Mouse (Mus musculus) T-helper 17 cell (primary cell): ENCODE data around the gene Rcsd1.

Source experiments
- in situ Hi-C, 2 experiments: fragments of 300-600 bp; cut with MboI, MseI; formaldehyde crosslinking; loops; 1 replicate in 1 of 2; 2 replicates in 1 of 2; pipeline ENCODE4 v1.15.1; 2025; ENCODE audit warnings: high pct_unique_total_duplicates in 2 of 2

Rcsd1 gene

DNA sequence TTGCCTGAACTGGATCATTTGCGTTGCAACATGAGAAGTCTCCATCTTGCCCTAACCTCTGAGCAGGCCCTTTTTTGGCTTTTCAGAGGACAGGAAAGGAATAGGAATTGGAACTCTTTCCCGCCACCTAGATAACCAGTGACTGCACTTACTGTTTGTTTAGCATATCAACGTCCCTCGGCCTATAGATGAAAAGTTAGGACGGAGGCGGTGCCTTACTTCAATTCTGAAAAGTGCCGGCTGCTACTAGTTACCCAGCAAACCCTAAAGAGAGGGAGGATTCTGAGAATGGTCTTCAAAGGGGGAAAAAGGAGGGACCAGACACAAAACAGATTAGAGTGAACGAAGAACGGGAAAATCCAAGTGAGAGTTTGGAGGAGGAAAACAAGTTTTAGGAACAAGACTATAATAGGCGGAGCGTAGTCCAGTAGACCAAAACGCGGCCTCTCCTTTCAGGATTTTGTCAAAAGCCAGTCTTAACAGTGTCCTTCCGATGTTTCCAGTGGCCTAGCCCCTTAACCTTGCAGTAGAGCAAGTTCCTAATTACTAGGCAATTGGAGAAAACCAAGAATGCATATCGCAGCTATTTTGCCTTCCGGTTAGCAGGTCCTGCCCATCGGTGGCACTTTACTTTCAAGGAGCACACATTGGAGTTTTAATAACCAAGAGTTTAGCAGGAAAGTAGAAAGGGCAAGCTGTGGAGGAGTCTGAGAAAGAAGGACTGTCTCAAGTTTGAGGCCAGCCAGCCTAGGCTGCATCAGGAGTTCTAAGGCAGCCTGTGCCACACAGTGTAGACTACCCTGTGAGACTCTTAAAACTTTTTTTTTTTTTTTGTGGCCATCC is 74.3 kb downstream of the Rcsd1 start:
- in situ Hi-C loops, result loop anchor here in 1 of 2 experiments (10.0 kb wide), 2 partner anchors 50 to 740 kb away; partner anchors contain the start of gene Tada1

DNA sequence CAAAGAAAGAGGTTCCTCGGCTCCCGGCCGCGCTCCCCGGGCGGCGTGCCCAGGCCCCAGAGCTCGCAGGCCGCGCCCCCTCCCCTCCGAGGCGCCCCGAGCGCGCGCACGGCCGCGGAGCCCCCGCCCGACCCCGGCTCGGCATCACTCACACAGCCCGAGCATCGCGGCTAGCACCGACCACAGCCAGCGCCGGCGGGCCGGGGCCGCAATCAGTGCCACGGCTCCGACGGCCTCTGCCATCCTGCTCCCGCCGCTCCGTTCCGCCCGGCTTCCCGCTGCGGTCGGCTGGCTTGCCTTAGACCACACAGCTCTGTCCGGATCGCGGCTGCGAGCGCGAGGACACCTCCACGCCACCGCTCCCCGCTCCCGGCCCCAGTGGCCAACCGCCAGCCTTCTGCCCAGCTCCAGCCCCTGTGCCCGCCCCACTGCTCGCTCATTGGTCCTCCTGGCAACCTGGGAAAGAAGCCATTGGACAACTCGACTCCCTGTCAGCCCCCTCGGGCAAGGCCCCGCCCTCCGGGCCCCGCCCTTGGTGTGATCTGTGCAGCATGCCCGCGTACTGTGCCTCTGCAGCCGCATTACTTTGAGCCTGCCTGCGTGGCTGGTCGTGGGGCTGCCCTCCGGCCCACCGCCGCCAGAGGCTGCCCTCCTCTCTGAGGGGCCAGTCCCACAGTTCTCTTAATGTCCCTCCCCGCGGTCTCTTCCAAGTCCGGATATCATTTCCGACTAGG is 75.2 kb downstream of the Rcsd1 start, which contains the start of gene Mpzl1:
Gene Mpzl1 (minus strand): TSS at position 388 of the 734 bp plus-strand sequence.
- in situ Hi-C loops, result loop anchor here (5.0 to 10.0 kb wide), 3 partner anchors 47 to 740 kb away; partner anchors contain the start of gene Tada1 (in 1 of the 2)

DNA sequence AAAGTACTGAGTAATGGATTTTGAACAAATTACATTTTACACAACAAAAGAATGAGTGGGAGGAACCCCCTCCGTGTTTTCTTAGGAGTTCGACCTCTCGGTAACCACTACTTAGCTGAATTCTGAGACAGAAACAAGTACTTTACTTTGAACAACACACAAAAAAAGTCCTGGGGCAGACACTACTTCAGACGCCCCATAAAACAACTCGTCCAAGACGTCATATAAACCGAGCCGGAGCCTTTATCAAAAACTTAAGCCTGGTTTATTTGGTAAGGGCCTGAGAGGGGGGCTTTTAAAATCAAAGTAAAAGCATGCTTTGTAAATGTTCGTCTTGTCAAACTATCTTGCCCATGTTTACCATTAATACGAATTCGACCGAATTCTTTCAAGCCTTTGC is 76.2 kb downstream of the Rcsd1 start:
- in situ Hi-C loops, result loop anchor here (5.0 to 10.0 kb wide), 3 partner anchors 46 to 741 kb away; partner anchors contain the start of gene Tada1 (in 1 of the 2)

DNA sequence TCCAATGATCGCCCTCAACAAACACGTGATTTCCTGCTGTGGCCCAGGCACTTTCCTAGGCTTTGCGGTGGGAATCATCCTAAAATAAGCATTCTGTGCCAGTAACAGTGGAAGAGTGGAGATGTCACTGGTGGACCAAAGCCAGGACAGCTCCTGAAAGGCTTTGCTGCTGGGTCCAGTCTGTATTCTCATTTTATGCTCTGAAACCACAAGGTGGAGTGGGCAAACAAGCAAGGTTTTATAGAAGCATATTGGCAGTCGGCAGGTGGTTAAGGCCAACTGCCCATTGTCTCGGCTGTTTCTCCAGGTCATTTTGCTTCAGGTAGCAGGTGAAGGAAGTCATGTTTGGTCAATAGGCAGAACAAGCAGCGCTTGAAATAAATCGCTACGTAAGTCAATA is 78.4 kb downstream of the Rcsd1 start:
- in situ Hi-C loops, result loop anchor here (5.0 to 10.0 kb wide), 3 partner anchors 44 to 744 kb away; partner anchors contain the start of gene Tada1 (in 1 of the 2)

DNA sequence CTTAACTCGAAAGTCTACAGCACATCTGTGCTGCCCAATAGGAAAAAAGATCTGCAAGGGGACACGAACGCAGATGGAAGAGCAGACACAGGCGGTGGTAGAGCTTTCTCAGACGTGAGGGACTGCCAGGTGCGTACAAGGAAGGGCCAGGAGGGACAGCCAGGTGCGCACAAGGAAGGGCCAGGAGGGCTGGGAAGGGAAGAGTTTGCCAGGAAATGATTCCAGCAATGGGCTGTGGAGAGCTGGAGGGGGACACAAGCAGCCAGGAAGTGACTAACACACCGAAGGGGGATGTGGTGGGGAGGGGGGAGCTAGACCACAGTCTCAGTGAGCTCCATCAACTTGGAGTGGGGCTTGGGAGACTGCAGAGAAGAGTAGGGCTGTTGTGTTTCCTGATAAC is 79.6 kb downstream of the Rcsd1 start:
- in situ Hi-C loops, result loop anchor here (5.0 to 10.0 kb wide), 3 partner anchors 43 to 745 kb away; partner anchors contain the start of gene Tada1 (in 1 of the 2)

DNA sequence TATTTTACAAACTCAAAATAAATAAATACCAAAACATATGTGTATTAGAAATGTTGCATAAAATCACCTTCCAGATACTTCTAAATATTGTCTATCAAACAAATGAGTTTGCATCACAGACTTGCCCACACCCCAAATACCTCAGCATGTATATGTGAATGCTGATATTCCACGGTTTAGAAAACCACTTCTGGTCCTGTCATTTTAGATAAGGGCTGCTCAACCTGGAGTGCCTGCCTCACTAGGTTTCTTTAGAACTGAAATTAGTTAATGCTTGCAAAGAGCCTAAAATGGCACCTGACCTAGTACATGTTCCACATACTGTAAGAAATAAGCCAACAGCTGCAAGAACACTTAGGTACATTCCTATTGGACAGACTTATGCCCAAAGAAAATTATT is 81.0 kb downstream of the Rcsd1 start:
- in situ Hi-C loops, result no loop called here

DNA sequence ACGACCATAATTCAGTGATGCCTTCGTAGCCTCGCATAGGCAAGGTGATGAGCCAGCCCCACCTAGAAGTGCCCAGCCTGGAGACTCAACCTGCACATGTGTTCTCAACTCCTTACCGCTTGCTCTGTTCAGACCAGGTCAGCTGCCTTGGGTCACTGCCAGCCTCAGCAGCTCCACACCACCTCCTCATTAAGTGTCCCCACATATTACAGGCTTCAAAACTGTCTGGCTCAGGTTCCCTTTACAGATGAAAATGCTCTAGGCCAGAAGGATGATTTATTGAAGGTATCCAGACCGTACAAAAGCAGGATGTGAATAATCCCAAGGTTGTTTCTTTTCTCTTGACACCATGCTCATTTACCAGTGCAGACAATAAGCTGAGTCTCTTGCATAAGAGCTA is 83.7 kb downstream of the Rcsd1 start:
- in situ Hi-C loops, result no loop called here

DNA sequence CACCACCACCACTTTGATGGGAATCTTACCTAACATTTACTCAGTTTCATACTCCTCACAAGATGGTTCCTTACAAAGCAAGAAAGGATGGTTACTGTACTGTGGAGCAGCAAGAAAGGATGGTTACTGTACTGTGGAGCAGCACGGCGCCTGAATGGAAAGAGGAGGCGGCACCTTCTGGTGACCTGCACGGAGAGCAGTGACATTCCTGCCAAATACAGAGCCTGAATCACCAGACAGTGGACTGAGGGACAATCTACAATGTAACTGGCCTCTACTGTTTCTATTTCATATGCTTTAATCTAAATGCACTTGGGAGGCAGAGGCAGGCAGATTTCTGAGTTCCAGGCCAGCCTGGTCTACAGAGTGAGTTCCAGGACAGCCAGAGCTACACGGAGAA is 84.5 kb downstream of the Rcsd1 start:
- in situ Hi-C loops, result no loop called here

DNA sequence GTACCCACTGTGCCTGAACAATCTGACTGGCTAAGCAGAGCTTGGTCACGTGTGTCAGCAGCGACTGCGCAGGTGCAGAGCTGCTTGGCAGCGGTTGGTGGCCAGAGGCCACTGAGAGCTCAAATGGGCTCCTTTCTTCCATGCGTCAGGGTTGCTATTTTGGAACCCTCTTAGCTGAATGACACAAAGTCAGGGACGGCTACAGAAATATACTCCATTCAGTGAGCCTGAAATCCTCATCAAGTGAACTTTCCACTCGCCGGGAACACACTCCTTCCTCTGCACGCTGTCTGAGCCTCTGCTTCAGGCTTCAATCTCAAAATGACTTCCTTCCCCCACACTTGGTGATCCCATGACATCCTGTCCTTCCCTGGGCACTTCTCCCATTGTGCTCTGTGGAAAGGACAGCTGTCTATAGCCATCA is 91.3 kb downstream of the Rcsd1 start:
- in situ Hi-C loops, result loop anchor here in 1 of 2 experiments (10.0 kb wide), 1 partner anchor 1793 kb away; no protein-coding TSS in a partner anchor

DNA sequence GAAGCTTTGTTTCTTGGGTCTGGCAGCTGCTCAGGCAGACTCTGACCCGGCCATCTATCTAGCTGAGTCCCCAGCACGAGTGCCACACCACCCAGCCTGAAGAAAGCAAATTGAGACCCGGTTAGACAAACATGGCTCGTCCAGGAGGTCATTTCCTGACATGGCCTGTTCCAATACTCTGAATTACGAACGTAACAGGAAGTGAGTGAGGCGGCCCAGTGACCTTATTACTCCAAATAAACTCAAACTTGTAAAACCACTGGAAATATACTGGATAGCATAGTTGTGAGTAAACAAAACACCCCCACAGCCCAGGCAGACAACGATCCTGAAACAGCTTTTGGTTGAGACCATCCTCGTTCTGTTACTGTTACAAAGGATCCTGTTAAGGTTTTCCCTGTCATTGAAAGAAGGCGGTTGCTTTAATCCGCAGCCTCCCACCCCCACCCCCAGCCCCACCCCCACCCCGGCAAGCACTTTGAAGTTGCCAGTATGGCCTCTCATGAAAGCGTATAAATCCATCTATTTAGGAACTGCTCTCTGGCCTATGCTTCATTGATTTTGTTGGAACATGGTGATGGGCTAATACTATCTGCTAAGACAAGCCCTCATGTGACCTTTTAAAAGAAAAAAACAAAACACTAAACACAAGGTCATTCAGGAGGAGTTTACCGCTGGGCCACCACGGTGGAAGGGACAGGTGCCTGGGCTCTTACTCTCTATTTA is 92.2 kb downstream of the Rcsd1 start:
- in situ Hi-C loops, result loop anchor here in 1 of 2 experiments (10.0 kb wide), 1 partner anchor 1793 kb away; no protein-coding TSS in a partner anchor

DNA sequence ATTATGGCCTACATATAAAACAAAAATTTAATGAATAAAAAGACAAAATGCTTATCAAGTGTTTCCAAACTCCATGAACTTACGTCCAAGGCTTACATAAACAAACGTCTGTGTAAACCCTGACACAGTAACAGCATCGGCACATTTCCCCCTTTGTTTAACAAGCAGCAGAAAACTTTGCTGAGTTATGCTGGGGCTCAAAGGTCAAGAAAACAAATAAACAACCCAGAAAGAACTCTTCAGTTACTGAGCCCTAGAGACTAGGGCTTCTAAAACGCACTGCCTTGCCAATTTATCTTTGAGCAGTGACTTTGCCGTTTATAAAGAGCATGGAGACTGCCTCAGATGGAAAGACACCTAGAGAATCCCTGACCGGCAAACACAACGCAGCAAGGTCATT is 92.9 kb downstream of the Rcsd1 start:
- in situ Hi-C loops, result loop anchor here in 1 of 2 experiments (10.0 kb wide), 1 partner anchor 1792 kb away; no protein-coding TSS in a partner anchor

DNA sequence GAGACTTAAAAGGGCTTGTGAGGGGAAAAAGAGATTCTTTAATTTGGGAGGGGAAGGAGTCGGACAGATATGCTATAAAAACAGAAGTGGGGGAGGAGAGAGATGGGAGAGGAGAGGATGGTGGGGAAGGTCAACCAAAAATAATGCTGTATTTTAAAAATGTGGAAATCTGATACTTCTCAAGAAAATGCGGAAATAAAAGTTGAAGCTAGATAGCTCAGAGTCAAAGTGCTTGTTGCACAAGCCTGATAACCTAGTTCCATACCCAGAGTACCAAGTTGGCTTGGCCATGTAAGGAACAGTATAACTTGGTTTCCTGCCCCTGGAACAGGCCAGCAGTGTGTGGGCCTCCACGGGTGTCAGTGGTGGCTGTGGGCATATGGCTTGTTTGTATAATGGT is 94.8 kb downstream of the Rcsd1 start:
- in situ Hi-C loops, result loop anchor here in 1 of 2 experiments (10.0 kb wide), 1 partner anchor 1790 kb away; no protein-coding TSS in a partner anchor

DNA sequence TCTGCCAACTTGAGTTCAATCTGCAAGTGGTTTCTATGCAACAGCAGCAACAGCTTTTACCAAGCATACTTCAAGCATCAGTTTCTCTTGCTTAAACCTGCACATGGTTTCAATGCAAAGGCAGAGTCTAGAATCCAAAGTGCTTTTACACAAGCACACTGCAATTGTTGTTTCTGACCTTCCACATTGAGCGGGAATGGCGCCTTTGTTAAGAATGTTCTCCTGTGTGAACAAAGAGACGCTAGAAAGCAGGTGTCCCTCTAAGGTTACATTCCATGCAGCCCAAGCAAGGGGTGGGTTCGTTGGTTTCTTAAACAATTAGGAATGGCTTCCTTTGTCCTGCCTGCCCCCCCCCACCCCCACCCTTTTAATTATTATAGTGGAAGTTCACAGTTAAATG is 95.6 kb downstream of the Rcsd1 start:
- in situ Hi-C loops, result loop anchor here in 1 of 2 experiments (10.0 kb wide), 1 partner anchor 1789 kb away; no protein-coding TSS in a partner anchor

DNA sequence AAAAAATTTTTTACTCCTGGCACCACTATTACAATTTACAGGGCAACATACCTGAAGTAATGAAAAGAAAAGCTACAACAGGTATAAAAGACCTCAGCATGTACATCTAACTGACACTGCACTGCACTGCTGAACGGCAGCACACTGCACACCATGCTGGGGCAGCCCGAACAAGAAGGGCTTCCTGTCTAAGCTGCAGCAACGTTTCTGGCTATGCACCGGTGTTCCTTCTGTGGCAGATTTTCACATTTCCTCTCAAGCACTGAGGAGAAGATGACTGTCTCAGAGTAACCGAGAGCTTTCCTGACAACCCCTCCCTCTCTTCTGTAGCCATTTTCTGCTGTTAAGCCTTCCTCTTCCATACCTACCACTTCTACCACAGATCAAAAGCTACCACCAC is 96.8 kb downstream of the Rcsd1 start:
- in situ Hi-C loops, result loop anchor here in 1 of 2 experiments (10.0 kb wide), 1 partner anchor 1788 kb away; no protein-coding TSS in a partner anchor

DNA sequence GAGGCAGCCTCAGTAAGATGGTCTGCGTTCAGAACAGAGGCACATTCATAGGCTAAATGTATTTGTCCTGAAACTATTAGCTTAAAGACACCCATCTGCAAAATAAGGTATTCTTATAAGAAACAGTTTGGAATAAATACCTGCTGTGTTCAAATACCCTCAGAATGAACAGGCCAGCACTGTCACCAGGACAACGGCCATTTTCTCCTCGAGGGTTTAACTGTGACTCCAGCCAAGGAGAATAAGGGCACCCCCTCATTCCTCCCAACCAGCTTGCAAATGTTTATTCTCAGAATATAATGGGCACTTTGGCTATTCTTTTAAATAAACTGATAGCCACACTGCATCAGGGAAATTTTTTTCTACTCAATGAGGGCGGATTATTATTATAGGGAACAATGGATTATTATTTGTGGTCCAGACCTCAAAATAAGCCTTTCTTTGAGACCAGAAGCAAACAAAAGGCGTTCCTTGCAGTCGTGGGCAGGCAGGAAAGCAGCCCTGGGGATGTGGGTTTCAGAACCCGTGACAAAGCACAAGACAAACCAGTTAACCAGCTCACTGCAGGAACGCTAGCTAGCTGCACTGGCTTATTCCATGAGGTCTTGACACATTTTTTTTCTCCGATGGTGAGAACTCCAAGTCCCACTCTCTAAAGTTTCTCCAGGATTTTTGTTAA is 99.1 kb downstream of the Rcsd1 start:
- in situ Hi-C loops, result loop anchor here in 1 of 2 experiments (10.0 kb wide), 1 partner anchor 1786 kb away; no protein-coding TSS in a partner anchor

DNA sequence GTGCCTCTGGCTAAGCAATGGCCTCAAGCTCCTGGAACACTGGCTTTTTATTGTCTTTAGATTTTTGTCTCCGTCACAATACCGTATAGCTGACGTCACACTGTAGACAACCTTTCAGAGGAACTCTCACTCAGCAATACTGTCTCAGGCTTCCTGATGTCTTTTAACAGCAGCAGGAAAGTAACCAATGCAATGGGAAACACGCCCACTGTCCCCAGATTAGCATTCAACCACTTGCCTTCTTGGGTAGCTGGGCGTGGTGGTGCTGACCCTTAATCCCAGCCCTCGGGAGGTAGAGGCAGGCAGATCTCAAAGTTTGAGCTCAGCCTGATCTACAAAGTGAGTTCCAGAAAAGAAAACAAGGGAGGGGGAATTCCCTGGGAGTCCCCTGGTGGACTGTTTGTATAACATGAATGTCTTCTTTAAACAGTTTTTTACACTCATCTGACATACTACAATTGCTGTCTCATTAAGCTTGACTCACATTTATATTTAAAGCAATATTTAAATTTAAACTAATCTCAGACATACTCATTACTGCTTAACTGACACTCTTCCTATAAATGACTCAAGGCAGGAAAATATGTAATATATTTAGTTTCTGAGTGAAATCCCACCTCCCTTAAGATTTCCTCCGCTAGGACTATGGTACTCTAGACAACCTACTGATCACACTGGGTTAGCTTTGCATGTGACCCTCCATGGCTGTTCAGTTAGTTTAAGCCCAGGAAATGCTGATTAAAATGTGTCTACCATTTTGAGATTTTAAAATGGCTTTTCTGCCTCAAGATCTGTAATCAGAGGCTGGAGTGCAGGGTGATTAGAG is 99.8 kb downstream of the Rcsd1 start:
- in situ Hi-C loops, result loop anchor here in 1 of 2 experiments (10.0 kb wide), 1 partner anchor 1785 kb away; no protein-coding TSS in a partner anchor

DNA sequence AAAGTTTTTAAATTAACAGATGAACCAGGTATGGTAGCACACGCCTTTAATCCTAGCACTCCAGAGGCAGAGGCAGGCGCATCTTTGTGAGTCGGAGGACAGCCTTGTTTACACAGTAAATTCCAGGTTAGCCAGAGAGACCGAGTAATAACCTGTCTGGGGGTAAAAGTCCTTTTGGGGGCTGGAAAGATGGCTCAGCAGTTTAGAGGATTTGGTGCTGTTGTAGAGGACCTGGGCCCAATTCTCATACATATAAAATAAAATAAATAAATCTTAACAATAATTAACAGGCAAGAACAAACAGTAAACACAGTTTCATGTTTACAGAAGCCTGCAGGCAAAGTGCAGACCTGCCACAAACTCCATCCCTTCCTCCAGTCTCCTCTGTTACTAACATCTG is 100.7 kb downstream of the Rcsd1 start:
- in situ Hi-C loops, result no loop called here

DNA sequence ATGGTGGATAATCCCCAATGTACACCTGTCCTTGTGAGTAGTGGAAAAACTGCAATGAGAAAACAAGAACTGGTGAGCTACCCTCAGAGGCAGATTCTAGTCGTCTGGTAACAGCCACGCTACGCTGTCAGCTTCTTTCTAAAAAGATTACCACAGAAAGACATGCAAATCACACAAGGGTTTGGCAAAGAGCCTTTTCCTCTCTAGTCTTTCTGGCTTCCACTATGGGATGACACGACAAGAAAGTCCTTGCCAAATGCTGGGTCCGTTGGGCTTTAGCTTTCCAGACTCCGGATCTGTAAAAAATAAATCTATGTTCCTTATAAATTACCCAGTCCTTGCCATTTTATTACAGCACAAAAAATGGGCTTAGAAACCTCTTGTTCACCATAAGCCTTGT is 103.8 kb downstream of the Rcsd1 start:
- in situ Hi-C loops, result no loop called here

DNA sequence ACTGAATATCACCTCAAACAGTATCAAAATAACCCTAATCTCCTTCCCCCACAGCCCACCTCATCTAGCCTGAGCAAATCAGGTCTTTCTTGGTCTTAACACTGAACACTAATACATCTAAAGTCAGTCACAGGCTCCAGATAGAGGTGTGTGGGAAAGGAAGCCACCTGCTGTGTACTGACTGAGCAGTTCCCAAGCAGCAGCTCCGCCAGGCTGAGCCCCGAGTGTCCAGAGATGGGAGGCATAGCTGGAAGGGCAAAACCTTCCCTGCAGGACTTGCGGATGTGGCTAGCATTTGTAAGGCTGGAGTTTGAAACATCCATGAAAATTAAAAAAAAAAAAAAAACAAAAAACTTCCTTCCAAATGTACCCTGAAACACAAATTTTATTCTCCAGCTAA is 104.4 kb downstream of the Rcsd1 start:
- in situ Hi-C loops, result no loop called here
